Mouse (Mus musculus): ENCODE data around the gene Kit.

DNA sequence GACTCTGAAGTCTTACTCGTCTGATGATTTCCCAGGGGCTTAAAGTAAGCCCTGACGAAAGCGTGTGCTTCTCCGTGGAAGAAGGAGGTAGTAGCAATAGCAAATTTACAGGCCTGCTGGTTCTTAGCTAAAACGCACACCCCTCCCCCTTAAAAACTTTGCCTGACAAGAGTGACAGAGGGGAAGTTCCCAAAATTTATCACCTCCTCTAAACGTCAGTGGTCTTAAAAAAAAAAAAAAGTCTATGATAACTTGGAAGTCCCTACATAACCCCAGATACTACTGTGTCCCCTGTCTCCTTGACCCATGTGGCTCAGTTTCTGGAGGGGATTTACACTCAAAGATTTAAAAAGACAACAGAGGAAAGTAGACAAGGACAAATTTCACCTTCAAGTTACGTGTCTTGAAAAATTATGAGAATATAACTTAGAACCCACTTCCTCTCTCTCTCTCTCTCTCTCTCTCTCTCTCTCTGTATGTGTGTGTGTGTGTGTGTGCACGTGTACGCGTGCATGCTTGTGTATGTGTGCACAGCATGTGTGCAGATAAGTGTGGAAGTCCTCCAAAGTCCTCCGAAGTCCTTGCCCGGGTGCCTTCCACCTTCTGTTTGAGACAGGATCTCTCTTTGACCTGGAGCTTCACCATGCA, 120.6 kb downstream of the Kit start:
- TF ChIP-seq POLR2A (IDR thresholded peaks at IDR 0.05; ENCODE audit: insufficient read length, low read depth) (no peak), USF1 (IDR thresholded peaks at IDR 0.05; ENCODE audit: low read depth) (no peak), CEBPB (IDR thresholded peaks at IDR 0.05; ENCODE audit: insufficient read depth, poor library complexity, severe bottlenecking) (no peak), MAX (IDR thresholded peaks at IDR 0.05; ENCODE audit: low read depth) (no peak), POLR2AphosphoS2 (IDR thresholded peaks at IDR 0.05; ENCODE audit: insufficient read length, low read depth) (no peak), E2F4 (IDR thresholded peaks at IDR 0.05; ENCODE audit: insufficient read depth) (no peak)

Measured in myocyte (in vitro differentiated cells).